Mouse (Mus musculus) urinary bladder, postnatal 4 days (tissue): ENCODE data around the gene Mbd3.
A peak's percentile ranks its signal among the peaks of the same experiment; 100 is the strongest.
"Not testable (repeated sequence)": the region's sequence is repeated elsewhere in the genome, so short reads cannot be mapped to it uniquely, and the experiment has no call there.

ENCODE experiments used
- DNase-seq, 2 experiments: peaks; one replicate each; pipeline ENCODE4 v3.0.0; 2021 to 2022; ENCODE audit warnings: low spot score in 2 of 2

Mbd3 gene

DNA sequence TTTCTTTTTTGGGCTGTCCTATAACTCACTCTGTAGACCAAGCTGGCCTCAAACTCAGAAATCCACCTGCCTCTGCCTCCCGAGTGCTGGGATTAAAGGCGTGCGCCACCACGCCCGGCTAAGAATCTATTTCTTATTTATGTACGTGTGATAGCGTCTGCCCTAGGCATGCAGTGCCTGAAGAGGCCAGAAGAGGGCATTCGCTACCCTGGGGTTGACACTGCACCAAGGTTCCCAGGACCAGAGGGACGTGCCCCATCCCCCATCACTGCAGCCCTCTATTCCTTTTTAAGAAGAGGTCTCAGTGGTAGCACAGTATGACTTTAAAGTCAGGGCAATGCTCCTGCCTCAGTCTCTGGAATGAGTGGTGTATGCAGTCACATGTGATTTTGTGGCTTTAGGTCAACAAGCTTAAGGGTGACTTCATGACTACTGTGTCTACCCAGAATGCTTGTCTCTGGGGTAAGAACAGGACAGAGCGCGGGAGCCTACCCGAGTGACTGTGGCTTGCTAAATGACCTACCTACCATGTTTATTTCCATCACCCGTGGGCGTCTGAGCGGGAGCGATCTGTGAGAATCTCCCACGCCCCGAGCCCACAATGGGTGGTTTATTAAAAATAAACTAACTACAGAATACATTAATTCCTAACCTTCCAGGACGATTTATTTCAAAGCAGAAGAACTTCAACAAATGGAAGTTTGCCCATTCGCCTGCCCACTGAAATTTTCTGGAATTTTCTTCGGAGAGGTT lies 29.2 kb downstream of the Mbd3 start:
- DNase-seq: no peak

DNA sequence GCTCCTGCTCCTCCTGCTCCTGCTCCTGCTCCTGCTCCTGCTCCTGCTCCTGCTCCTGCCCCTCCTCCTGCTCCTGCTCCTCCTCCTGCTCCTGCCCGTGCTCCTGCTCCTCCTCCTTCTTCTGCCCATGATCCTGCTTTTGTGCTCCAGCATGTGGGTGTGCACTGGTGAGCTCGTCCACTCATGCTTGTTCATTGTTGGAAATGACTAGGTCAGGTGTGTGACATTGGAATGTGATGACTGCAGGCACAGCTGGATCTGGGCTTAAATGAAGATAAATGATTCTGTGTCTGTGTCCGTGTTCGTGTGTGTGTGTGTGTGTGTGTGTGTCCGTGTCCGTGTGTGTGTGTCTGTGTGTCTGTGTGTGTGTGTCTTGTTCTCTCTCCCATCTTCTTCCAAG lies 31.0 kb downstream of the Mbd3 start:
- no peak for DNase-seq

- no peak for DNase-seq
These were observed 31.4 kb downstream of the Mbd3 start for GRCm38 (mm10) chr10:80367954-80368353.

DNA sequence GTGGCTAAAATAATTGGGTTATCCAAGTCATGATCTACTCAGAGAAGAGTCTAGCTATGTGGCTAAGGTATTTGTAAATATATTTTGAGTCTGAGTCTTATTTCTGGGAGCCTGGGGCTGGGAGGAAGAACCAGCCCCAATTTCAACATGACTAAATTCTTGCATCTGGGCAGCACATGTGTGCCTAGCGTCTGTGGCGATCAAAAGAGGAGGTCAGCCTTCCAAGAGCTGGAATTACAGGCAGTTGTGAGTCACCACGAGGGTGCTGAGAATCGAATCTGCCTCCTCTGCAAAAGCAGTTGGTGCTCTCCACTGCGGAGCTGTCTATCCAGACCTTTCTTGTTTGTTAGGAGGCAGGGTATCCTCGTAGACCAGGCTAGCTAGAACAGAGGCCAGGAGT lies 33.6 kb downstream of the Mbd3 start:
- DNase-seq: no peak

- no peak for DNase-seq
These were observed 35.6 kb downstream of the Mbd3 start for GRCm38 (mm10) chr10:80363734-80364133.

- DNase-seq: no peak
These were observed 41.2 kb downstream of the Mbd3 start for GRCm38 (mm10) chr10:80357994-80358639.

- no peak for DNase-seq
These were observed 42.0 kb downstream of the Mbd3 start for GRCm38 (mm10) chr10:80357336-80357735.

- no peak for DNase-seq
These were observed 42.6 kb downstream of the Mbd3 start for GRCm38 (mm10) chr10:80356737-80357136.

GRCm38 (mm10) chr10:80356001-80356682 lies 43.2 kb downstream of the Mbd3 start, which contains the start of gene Plk5:
Gene Plk5, plus strand, starts transcription at chr10:80356459.
- DNase-seq: no peak

GRCm38 (mm10) chr10:80355431-80355830 lies 43.9 kb downstream of the Mbd3 start:
- DNase-seq: no peak

GRCm38 (mm10) chr10:80352727-80353126 lies 46.6 kb downstream of the Mbd3 start:
- no peak for DNase-seq

- no peak for DNase-seq
These were observed 47.5 kb downstream of the Mbd3 start for GRCm38 (mm10) chr10:80351896-80352295.

DNA sequence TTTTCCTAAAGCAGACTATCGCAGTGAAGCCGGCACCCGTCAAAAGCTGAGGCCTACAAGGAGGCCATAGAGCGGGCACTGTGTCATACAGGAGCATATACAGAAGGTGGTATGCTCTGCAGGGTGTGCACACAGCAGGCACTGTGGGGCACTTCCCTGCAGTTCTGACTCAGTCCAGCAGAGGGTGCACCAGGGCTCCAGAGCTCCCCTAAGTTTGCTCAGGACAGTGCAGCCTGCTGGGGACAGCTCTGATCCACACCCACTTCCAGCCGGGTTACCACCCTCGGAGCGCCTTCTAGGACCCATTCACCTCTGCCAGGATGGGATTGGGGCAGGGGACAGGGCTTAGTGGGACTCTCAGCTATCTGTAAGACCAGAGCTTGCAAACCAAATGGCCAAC lies 49.1 kb downstream of the Mbd3 start:
- peak; percentile 77 to 90 for DNase-seq

GRCm38 (mm10) chr10:80348981-80349380 lies 50.4 kb downstream of the Mbd3 start:
- peak in 1 of 2 experiments; percentile 65 for DNase-seq

GRCm38 (mm10) chr10:80348244-80348781 lies 51.0 kb downstream of the Mbd3 start, which contains the start of gene Adamtsl5:
Gene Adamtsl5, minus strand, starts transcription at chr10:80348412.
- DNase-seq: peak; percentile 72 to 73

DNA sequence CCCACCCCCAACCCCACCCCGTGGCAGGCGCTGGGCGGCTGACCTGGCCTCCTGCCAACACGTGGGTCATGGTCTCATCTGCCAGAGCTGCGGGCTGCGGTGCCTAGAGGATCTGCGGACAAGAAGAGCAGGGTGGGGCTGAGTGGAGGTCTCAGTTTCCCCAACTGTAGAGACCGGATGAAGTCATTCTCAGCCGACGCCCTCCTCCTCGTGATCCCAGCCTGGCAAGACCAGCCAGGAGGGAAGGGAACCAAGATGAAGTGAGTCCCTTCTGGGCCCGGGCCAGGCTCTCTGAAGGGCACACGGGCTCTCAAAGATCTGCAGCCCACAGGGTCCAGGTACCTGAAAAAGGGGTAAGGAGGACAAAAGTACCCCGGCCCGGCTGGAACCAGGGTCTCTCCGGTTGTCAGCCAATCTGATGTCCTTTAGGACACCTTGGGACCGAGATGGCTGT lies 51.8 kb downstream of the Mbd3 start:
- no peak for DNase-seq

- DNase-seq: not testable (repeated sequence)
These were observed 53.4 kb downstream of the Mbd3 start for GRCm38 (mm10) chr10:80345929-80346328.

DNA sequence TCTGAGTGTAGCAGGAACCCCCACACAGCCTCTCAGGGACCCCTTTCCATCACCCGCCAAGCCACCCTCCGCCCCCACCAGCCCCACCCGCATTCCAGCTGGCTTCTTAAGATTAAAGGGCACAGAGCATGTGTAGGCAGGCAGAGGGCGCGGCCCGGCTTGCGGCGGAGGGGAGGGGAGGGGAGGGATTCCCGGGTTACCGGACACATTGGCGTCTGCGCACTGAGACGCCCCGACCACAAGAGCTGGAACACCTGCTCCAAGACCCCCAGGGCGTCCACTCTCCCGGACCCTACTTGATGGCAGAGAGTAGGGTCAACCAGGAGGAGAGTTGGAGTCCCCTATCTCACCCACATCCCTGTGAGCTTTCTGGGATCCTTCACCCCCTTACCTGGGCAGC lies 54.2 kb downstream of the Mbd3 start:
- no peak for DNase-seq

DNA sequence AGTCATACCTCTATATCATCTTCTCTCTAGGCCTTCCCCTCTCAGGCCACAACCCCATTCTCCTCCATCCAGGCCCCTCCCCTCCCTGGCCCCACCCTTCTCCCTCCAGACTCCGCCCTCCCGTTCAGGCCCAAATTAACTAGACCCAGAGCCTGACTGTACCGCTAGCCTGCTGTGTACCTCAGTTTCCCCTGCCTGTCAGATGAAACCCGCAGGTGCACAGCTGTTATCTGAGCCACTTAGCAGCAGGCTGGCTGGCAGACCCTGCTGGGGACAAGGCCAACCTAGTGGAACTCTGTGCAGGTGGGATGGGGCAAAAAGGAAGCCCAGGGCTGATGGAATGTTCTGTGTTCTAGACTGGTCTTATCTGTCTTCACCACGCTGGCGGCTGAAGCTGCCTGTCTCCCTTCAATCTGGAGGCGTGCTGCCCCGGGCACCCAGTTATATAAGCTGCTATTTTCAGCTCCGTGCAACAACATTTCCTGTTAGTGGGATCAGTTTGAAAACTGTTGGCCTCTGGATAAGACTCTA lies 55.2 kb downstream of the Mbd3 start:
- no peak for DNase-seq

GRCm38 (mm10) chr10:80343425-80343895 lies 55.9 kb downstream of the Mbd3 start:
- DNase-seq: no peak

DNA sequence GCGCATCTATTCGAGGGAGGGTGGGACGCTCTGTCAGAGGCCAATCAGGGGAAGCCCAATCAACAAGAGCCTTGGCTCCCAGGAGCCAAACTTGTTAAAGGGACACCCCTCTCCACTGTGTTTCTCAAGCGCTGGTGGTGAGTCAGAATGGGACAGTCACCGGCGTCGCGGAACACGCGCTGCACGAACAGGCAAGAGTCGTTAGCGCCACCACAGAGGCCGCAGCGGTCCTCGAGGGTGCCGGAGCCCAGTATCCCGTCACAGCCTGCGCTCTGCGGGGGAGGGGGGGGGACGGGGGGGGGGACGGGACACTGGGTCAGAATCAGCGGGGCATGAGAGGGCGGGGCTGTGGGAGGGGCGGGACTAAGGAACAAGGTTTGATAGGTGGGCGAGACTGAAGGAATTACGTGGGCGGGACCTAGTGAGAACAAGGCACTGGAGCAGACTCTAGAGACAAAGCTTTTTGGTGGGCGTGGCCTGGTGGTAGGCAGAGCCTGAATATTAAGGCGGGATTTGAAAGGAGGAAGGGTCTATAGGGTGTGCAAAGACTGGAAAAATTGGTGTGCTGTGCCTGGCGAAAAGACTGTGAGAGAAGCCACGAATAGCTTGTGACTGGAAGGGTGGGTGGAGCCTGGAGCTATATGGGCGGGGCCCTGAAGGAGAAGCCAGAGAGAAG lies 56.5 kb downstream of the Mbd3 start:
- DNase-seq: peak in 1 of 2 experiments; percentile 51
